Mouse (Mus musculus): Measurements from ENCODE around the gene Il11ra1.

DNA sequence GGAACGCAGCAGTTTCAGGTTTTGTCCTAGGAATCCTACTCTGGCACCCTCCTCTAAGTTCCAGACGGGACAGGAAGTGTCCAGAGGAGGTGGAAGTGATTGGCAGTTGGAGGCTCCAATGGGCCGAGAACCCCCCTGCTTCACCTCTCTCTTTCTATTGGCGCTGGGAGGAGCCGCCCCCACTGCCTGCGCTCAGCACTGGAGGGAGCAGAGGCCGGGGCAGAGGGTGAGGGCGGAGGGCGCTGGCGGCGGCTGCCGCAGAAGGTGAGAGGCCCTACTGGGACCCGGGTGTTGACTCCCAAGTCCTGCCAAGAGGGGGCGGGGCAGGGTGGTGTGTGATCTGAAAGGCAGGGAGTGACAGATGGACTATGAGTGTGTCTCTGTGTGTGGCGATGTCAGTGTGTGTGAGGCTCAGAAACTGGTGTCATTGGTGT lies 60.5 kb downstream of the Il11ra1 start:
- TF ChIP-seq POLR2A (IDR thresholded peaks at IDR 0.05; ENCODE audit: control insufficient read depth, extremely low read depth, insufficient read depth, low read length, poor library complexity) (no peak), CTCF (IDR thresholded peaks at IDR 0.05; ENCODE audit: borderline replicate concordance, control insufficient read depth, extremely low read depth, insufficient read depth, low read length, poor library complexity) (peak; percentile 46; the same call in 1 of the 2 replicates)

Measured in thymus, adult 2 months (tissue).